Mouse (Mus musculus) intestine, postnatal 0 days (tissue): ENCODE data around the gene Rps6ka6. TPM values are rescaled to one million over a fixed set of nuclear protein-coding genes. Genes with fewer than 3 reads are reported as not detected.

Experiments
- ATAC-seq: fragments of 200-750 bp; cut with Nextera tagmentation; 2 replicates; pipeline ENCODE4 v1.8.0; 2017; ENCODE audit warnings: mild to moderate bottlenecking, moderate TSS enrichment, moderate library complexity
- H3K27ac ChIP-seq: fragments of 300-500 bp; sonication (generic); 2 replicates; pipeline ENCODE4 v1.5.1; 2014; ENCODE audit warnings: mild to moderate bottlenecking, low read depth, low read length, moderate library complexity
- H3K27me3 ChIP-seq: fragments of 300-500 bp; sonication (generic); replicated peaks from 2 replicates; pipeline ENCODE4 v1.6.1; 2014; ENCODE audit warnings: low read length, mixed read lengths; ENCODE audit not compliant: control insufficient read depth, insufficient read depth
- H3K36me3 ChIP-seq: fragments of 300-500 bp; sonication (generic); 2 replicates; pipeline ENCODE4 v1.6.1; 2014; ENCODE audit warnings: mild to moderate bottlenecking, moderate library complexity; ENCODE audit not compliant: control insufficient read depth, insufficient read depth
- H3K4me1 ChIP-seq: fragments of 300-500 bp; sonication (generic); replicated peaks from 2 replicates; pipeline ENCODE4 v1.6.1; 2014; ENCODE audit warnings: antibody characterized with exemption, low read length, mixed read lengths; ENCODE audit not compliant: control insufficient read depth, insufficient read depth
- H3K4me2 ChIP-seq: fragments of 300-500 bp; sonication (generic); replicated peaks from 2 replicates; pipeline ENCODE4 v1.6.1; 2014; ENCODE audit warnings: low read depth, mild to moderate bottlenecking, moderate library complexity
- H3K4me3 ChIP-seq: fragments of 300-500 bp; sonication (generic); 2 replicates; pipeline ENCODE4 v1.5.1; 2014; ENCODE audit warnings: low read depth, low read length
- H3K9ac ChIP-seq: fragments of 300-500 bp; sonication (generic); 2 replicates; pipeline ENCODE4 v1.6.1; 2014; ENCODE audit warnings: mild to moderate bottlenecking, low read depth, low read length
- H3K9me3 ChIP-seq: fragments of 300-500 bp; sonication (generic); 2 replicates; pipeline ENCODE4 v1.6.1; 2016; ENCODE audit warnings: mixed run types; ENCODE audit not compliant: control insufficient read depth
- CTCF ChIP-seq: sonication (generic); IDR thresholded peaks from 2 replicates; pipeline ENCODE4 v1.5.1; 2016; ENCODE audit warnings: low read depth, mild to moderate bottlenecking, control low read depth, antibody characterized with exemption, moderate library complexity
- WGBS: fragments of 180-500 bp; shearing (Covaris S2); extraction: QIAGEN DNeasy Blood & Tissue Kit; methylation state at CpG from one replicate; pipeline ENCODE4 v1.1.7; 2014; 5-methylcytosine and 5-hydroxymethylcytosine counted together
- polyA plus RNA-seq: library from polyadenylated mRNA; unstranded; fragments of >200 nt; fragmentation: Nextera tagmentation; extraction: Ambion mirVana; gene quantifications from 2 replicates; pipeline ENCODE4 v1.2.1, GENCODE M21; 2015

Rps6ka6 gene
- polyA plus RNA-seq, 1 experiment from 2014 or later, result 3.0 TPM

DNA sequence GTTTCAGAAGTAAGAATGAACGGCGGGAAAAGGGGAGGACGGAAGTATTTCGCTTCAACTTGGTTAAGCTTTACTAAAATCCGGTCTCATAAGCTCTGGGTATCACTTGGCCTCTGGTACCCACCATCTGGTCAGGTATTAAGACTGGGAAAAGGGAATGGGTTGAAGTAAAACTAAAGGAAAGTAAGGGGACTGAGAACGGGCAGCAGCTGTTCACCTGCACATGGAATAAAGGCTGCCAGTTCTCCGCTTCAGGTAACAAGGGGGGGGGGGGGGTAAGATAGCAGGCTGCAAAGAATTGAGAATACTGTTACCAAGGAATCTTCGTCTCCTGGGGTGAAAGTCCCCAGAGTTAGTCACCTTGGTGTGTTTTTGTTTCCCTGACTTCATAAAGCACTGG lies 75.7 kb downstream of the Rps6ka6 start:
- Histone ChIP-seq H3K4me2 (peak overlapping the region; percentile 79), H3K4me3 (peak overlapping the region; percentile 56), H3K36me3 (no peaks in the 10 kb centered on the region), H3K4me1 (no peaks in the 10 kb centered on the region), H3K9ac (no peak overlapping the region), H3K27ac (no peak overlapping the region), H3K27me3 (no peaks in the 10 kb centered on the region), H3K9me3 (no peaks in the 10 kb centered on the region)
- ATAC-seq, result no peak
- no peak for TF ChIP-seq CTCF
- WGBS, result 18% methylated on average over 8 of the region's 8 CpGs

DNA sequence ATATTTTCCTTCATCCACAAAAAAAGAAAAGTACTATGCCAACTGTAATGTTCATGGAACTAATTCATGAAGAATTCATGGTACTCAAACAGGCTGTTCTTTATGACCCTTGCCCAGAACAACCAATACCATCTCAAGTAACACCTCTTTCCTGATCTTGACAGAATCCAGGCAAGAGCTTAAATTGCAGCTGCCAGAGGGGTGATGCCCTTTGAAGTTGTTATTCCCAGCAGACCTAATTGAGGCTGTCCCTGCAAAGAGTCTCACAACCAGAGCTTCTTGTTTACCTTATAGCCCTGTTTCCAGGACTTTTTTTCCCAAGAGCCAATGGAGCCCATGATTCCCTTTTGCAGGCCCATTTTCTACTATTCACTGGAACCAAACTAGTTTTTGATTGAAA lies 77.6 kb downstream of the Rps6ka6 start:
- no peaks in the 10 kb centered on the region for H3K36me3 ChIP-seq

DNA sequence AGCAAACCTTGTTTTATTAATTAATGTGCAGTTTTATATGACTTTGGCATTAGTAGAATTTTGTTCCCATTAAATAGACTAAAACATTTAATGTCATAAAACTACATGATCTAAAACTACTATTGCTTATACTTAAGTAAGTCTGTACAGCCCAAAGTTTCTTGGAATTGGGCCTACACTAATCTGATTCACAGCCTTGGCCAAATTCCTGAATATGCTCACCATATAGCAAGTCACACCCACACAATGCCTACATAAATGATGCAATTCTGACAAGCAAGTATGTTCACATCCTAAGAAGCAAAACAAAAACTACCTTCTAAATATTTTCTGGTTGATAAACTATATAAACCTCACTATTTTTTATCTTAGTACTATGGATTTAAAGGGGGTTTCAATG lies 101.2 kb downstream of the Rps6ka6 start:
- Histone ChIP-seq H3K4me3 (no peak overlapping the region), H3K4me2 (no peak overlapping the region), H3K4me1 (no peaks in the 10 kb centered on the region), H3K27ac (no peak overlapping the region), H3K9ac (no peak overlapping the region), H3K36me3 (no peaks in the 10 kb centered on the region), H3K27me3 (no peaks in the 10 kb centered on the region), H3K9me3 (no peaks in the 10 kb centered on the region)
- no peak for ATAC-seq
- no peak for TF ChIP-seq CTCF

More for the DNA sequence above, 77.6 kb downstream of the Rps6ka6 start:
- Histone ChIP-seq H3K4me2 (no peak overlapping the region), H3K9me3 (no peaks in the 10 kb centered on the region), H3K4me1 (no peaks in the 10 kb centered on the region), H3K27me3 (no peaks in the 10 kb centered on the region), H3K9ac (no peak overlapping the region), H3K27ac (no peak overlapping the region), H3K4me3 (no peak overlapping the region)
- ATAC-seq, result no peak
- TF ChIP-seq CTCF, result no peak

DNA sequence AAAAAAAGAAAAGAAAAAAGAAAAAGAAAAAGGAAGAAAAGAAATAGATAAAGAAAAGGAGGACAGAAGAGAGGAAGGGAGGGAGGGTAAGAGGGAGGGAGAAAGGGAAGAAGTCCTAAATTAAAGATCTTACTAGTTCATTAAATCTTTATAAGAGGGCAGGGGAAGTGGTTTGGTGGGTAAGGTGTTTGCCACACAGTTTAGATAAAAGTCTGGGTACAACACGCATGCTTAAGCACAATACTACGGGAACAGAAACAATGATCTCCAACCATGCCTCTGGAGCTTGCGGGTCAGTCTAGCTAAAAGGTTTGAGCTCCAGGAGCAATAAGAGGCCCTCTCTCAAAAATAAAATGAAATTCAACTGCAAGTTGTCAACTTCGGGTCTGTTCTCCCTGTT lies 123.0 kb downstream of the Rps6ka6 start:
- Histone ChIP-seq H3K9me3 (no peaks in the 10 kb centered on the region), H3K4me1 (no peaks in the 10 kb centered on the region), H3K4me2 (no peak overlapping the region), H3K4me3 (no peak overlapping the region), H3K27me3 (no peaks in the 10 kb centered on the region), H3K36me3 (no peaks in the 10 kb centered on the region), H3K9ac (no peak overlapping the region), H3K27ac (no peak overlapping the region)
- 96% methylated on average over 4 of the region's 4 CpGs for WGBS
- TF ChIP-seq CTCF, result no peak
- ATAC-seq, result no peak

DNA sequence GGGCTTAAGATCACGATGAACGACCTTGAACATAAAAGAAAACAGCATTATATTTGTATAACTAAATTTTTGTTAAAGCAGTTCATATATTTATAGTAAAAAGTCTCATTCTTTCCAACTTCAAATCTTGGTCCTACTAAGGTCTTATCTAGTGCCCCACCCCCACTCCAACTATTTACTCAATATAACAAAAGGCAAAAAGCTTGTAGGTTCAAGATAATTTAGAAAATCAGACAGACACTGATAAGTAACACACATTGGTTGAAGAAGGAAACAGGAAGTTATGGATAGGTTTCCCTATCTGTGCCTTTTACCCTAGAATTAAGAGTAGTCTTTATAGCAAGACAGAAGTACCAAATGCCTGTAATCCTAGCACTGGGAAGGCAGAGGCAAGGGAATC lies 132.9 kb downstream of the Rps6ka6 start:
- no peak for TF ChIP-seq CTCF
- Histone ChIP-seq H3K4me2 (no peak overlapping the region), H3K4me3 (no peak overlapping the region), H3K4me1 (no peaks in the 10 kb centered on the region), H3K27ac (no peak overlapping the region), H3K36me3 (no peaks in the 10 kb centered on the region), H3K9me3 (no peaks in the 10 kb centered on the region), H3K27me3 (no peaks in the 10 kb centered on the region), H3K9ac (no peak overlapping the region)
- no peak for ATAC-seq
- WGBS, result 89% methylated on average over 2 of the region's 2 CpGs

DNA sequence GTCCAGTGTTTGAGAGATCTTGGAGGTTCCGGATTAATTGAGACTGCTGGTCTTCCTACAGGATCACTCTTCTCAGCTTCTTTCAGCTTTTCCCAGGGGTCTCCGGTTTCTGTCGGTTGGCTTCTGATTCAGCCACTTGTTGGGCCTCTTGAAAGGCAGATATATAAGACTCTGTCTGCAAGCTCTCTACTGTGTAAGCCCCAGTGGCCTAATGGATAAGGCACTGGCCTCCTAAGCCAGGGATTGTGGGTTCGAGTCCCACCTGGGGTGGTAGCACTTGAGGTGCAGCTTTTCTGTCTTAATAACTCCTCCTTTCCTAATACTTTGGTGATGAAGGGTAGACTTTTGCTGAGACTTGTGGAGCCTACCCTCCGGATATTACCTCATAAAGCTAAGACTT lies 160.7 kb downstream of the Rps6ka6 start:
- Histone ChIP-seq H3K4me1 (no peaks in the 10 kb centered on the region), H3K9me3 (no peaks in the 10 kb centered on the region), H3K27me3 (no peaks in the 10 kb centered on the region), H3K4me2 (no peak overlapping the region), H3K4me3 (no peak overlapping the region), H3K27ac (no peak overlapping the region), H3K36me3 (no peaks in the 10 kb centered on the region), H3K9ac (no peak overlapping the region)
- no peak for TF ChIP-seq CTCF
- no peak for ATAC-seq
- WGBS, result 86% methylated on average over 5 of the region's 5 CpGs

DNA sequence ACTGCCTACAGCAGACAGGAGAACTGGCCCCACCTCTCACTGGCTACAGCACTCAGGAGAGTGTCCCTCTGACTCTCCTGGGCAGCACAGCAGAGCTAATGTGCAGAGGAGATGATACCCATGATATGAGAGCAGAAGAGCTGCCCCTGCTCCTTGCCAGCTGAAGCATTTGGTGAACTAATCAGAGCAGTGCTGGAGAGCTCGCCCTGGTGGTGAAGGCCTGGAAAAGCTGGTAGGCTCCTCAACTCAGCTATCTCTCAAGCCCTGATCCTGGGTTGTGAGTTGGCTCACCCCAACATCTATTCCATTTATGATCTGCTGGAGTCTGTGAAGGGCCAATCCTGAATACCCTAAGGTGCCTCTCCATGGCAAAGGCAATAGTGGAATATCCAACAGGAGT lies 163.6 kb downstream of the Rps6ka6 start:
- Histone ChIP-seq H3K4me2 (no peak overlapping the region), H3K27ac (no peak overlapping the region), H3K27me3 (no peaks in the 10 kb centered on the region), H3K36me3 (no peaks in the 10 kb centered on the region), H3K9ac (no peak overlapping the region), H3K4me1 (no peaks in the 10 kb centered on the region), H3K4me3 (no peak overlapping the region), H3K9me3 (no peaks in the 10 kb centered on the region)
- WGBS, result 22% methylated on average over 1 of the region's 1 CpGs
- ATAC-seq, result no peak
- TF ChIP-seq CTCF, result no peak

Other genes starting within 250 kb of the Rps6ka6 start
- 0.21 and 0.25 TPM in 2 replicates for gene Hdx, start 159.1 kb upstream of the Rps6ka6 start, polyA plus RNA-seq